Mouse (Mus musculus) liver, embryonic 13.5 days (tissue): Measurements from ENCODE around the gene Lrsam1. TPM values are rescaled to one million over a fixed set of nuclear protein-coding genes. Genes with fewer than 3 reads are reported as not detected.

Experiments
- ATAC-seq: fragments of 200-750 bp; cut with Nextera tagmentation; 2 replicates; pipeline ENCODE4 v1.8.0; 2017; ENCODE audit warnings: low read depth, mild to moderate bottlenecking, moderate number of reproducible peaks, moderate library complexity
- DNase-seq: peaks from one replicate; pipeline ENCODE4 v3.0.0; 2022
- H3K27ac ChIP-seq: fragments of 300-500 bp; sonication (generic); 2 replicates; pipeline ENCODE4 v1.5.1; 2015; ENCODE audit warnings: moderate library complexity, mild to moderate bottlenecking, inconsistent platforms
- H3K27me3 ChIP-seq: fragments of 300-500 bp; sonication (generic); 2 replicates; pipeline ENCODE4 v1.6.1; 2015; ENCODE audit warnings: mild to moderate bottlenecking, inconsistent platforms
- H3K36me3 ChIP-seq: fragments of 300-500 bp; sonication (generic); 2 replicates; pipeline ENCODE4 v1.6.1; 2015; ENCODE audit warnings: mild to moderate bottlenecking, inconsistent platforms
- H3K4me1 ChIP-seq: fragments of 300-500 bp; sonication (generic); replicated peaks from 2 replicates; pipeline ENCODE4 v1.6.1; 2015; ENCODE audit warnings: inconsistent platforms
- H3K4me2 ChIP-seq: fragments of 300-500 bp; sonication (generic); 2 replicates; pipeline ENCODE4 v1.6.1; 2015; ENCODE audit warnings: inconsistent platforms, mild to moderate bottlenecking, moderate library complexity
- H3K4me3 ChIP-seq: fragments of 300-500 bp; sonication (generic); replicated peaks from 2 replicates; pipeline ENCODE4 v1.5.1; 2015; ENCODE audit warnings: mild to moderate bottlenecking, inconsistent platforms
- H3K9ac ChIP-seq: fragments of 300-500 bp; sonication (generic); 2 replicates; pipeline ENCODE4 v1.6.1; 2015; ENCODE audit warnings: mild to moderate bottlenecking, inconsistent platforms
- H3K9me3 ChIP-seq: fragments of 300-500 bp; sonication (generic); replicated peaks from 2 replicates; pipeline ENCODE4 v1.6.1; 2016; ENCODE audit warnings: inconsistent platforms
- WGBS: fragments of 180-500 bp; shearing (Covaris S2); methylation state at CpG from one replicate; pipeline ENCODE4 v1.1.7; 2015; ENCODE audit not compliant: insufficient replicate concordance; 5-methylcytosine and 5-hydroxymethylcytosine counted together
- polyA plus RNA-seq: library from polyadenylated mRNA; unstranded; fragments of >200 nt; fragmentation: Nextera tagmentation; extraction: Ambion mirVana; gene quantifications from 2 replicates; pipeline ENCODE4 v1.2.1, GENCODE M21; 2015

Gene Lrsam1
- polyA plus RNA-seq, 1 experiment from 2014 or later, result 2.0 TPM

- no peak overlapping the region for H3K9ac ChIP-seq
- H3K27me3 ChIP-seq, result no peaks in the 10 kb centered on the region
- no peak overlapping the region for H3K4me3 ChIP-seq
- H3K4me2 ChIP-seq, result 0 out of 2 replicates have a peak overlapping the region, but pooled peaks have one; percentile 3
- H3K27ac ChIP-seq, result no peak overlapping the region
- 34% methylated on average over 9 of the region's 9 CpGs for WGBS
- peaks cover 76% of the 10 kb centered on the region for H3K4me1 ChIP-seq
- H3K9me3 ChIP-seq, result no peaks in the 10 kb centered on the region
- H3K36me3 ChIP-seq, result no peaks in the 10 kb centered on the region
- DNase-seq (no peak), ATAC-seq (no peak)
These were observed 70.1 kb downstream of the Lrsam1 start for GRCm38 (mm10) chr2:32891278-32891677.

GRCm38 (mm10) chr2:32890280-32890679, 71.1 kb downstream of the Lrsam1 start:
- Histone ChIP-seq H3K36me3 (no peaks in the 10 kb centered on the region), H3K4me2 (no peak overlapping the region), H3K27ac (no peak overlapping the region), H3K4me3 (no peak overlapping the region), H3K9ac (no peak overlapping the region), H3K4me1 (peaks cover 66% of the 10 kb centered on the region), H3K9me3 (no peaks in the 10 kb centered on the region), H3K27me3 (no peaks in the 10 kb centered on the region)
- no peak for DNase-seq
- no peak for ATAC-seq
- WGBS, result 32% methylated on average over 3 of the region's 3 CpGs

- DNase-seq, result no peak
- H3K27ac ChIP-seq, result 0 out of 2 replicates have a peak overlapping the region, but pooled peaks have one; percentile 60
- WGBS, result 30% methylated on average over 3 of the region's 3 CpGs
- H3K4me2 ChIP-seq, result no peak overlapping the region
- H3K27me3 ChIP-seq, result no peaks in the 10 kb centered on the region
- no peak overlapping the region for H3K4me3 ChIP-seq
- H3K4me1 ChIP-seq, result peaks cover 65% of the 10 kb centered on the region
- H3K9me3 ChIP-seq, result no peaks in the 10 kb centered on the region
- H3K9ac ChIP-seq, result no peak overlapping the region
- H3K36me3 ChIP-seq, result no peaks in the 10 kb centered on the region
- no peak for ATAC-seq
These were observed 72.9 kb downstream of the Lrsam1 start for GRCm38 (mm10) chr2:32888551-32888950.

- Histone ChIP-seq H3K9me3 (no peaks in the 10 kb centered on the region), H3K27ac (peak overlapping the region; percentile 60), H3K36me3 (no peaks in the 10 kb centered on the region), H3K27me3 (no peaks in the 10 kb centered on the region), H3K9ac (no peak overlapping the region), H3K4me3 (no peak overlapping the region), H3K4me1 (peaks cover 62% of the 10 kb centered on the region), H3K4me2 (no peak overlapping the region)
- DNase-seq, result no peak
- WGBS, result 29% methylated on average over 9 of the region's 9 CpGs
- ATAC-seq, result no peak
These were observed 73.4 kb downstream of the Lrsam1 start for GRCm38 (mm10) chr2:32888029-32888428.

GRCm38 (mm10) chr2:32884745-32885144, 76.7 kb downstream of the Lrsam1 start:
- Histone ChIP-seq H3K9ac (no peak overlapping the region), H3K9me3 (no peaks in the 10 kb centered on the region), H3K36me3 (no peaks in the 10 kb centered on the region), H3K4me1 (peaks cover 66% of the 10 kb centered on the region), H3K4me2 (no peak overlapping the region), H3K27me3 (no peaks in the 10 kb centered on the region), H3K27ac (no peak overlapping the region), H3K4me3 (no peak overlapping the region)
- WGBS, result 15% methylated on average over 7 of the region's 7 CpGs
- no peak for ATAC-seq
- DNase-seq, result no peak

- H3K4me3 ChIP-seq, result no peak overlapping the region
- no peaks in the 10 kb centered on the region for H3K36me3 ChIP-seq
- H3K9me3 ChIP-seq, result no peaks in the 10 kb centered on the region
- peak overlapping the region; percentile 19; the same call in 1 of the 2 replicates for H3K4me2 ChIP-seq
- no peaks in the 10 kb centered on the region; the same call in 1 of the 2 replicates for H3K27me3 ChIP-seq
- WGBS, result 18% methylated on average over 14 of the region's 21 CpGs
- no peak overlapping the region for H3K9ac ChIP-seq
- no peak for ATAC-seq
- H3K4me1 ChIP-seq, result peaks cover 71% of the 10 kb centered on the region
- peak overlapping the region; percentile 68; the same call in 1 of the 2 replicates for H3K27ac ChIP-seq
- DNase-seq, result no peak
These were observed 79.0 kb downstream of the Lrsam1 start for GRCm38 (mm10) chr2:32882283-32883043.

GRCm38 (mm10) chr2:32881723-32882122, 79.7 kb downstream of the Lrsam1 start:
- H3K4me2 ChIP-seq, result no peak overlapping the region
- H3K27me3 ChIP-seq, result peaks cover under 1% of the 10 kb centered on the region
- DNase-seq (no peak), ATAC-seq (peak; percentile 21; the same call in 1 of the 2 replicates)
- no peak overlapping the region for H3K9ac ChIP-seq
- H3K36me3 ChIP-seq, result no peaks in the 10 kb centered on the region
- no peak overlapping the region for H3K4me3 ChIP-seq
- H3K9me3 ChIP-seq, result no peaks in the 10 kb centered on the region
- H3K27ac ChIP-seq, result peak overlapping the region; percentile 68
- 14% methylated on average over 3 of the region's 3 CpGs for WGBS
- H3K4me1 ChIP-seq, result peaks cover 79% of the 10 kb centered on the region

GRCm38 (mm10) chr2:32881054-32881453, 80.4 kb downstream of the Lrsam1 start:
- 67% methylated on average over 6 of the region's 6 CpGs for WGBS
- no peaks in the 10 kb centered on the region for H3K36me3 ChIP-seq
- H3K27ac ChIP-seq, result peak overlapping the region; percentile 68
- ATAC-seq, result no peak
- DNase-seq, result no peak
- no peak overlapping the region for H3K9ac ChIP-seq
- no peaks in the 10 kb centered on the region for H3K9me3 ChIP-seq
- H3K4me2 ChIP-seq, result no peak overlapping the region
- peaks cover 5% of the 10 kb centered on the region for H3K27me3 ChIP-seq
- H3K4me3 ChIP-seq, result no peak overlapping the region
- H3K4me1 ChIP-seq, result peaks cover 85% of the 10 kb centered on the region

- DNase-seq (no peak), ATAC-seq (no peak)
- no peak overlapping the region for H3K4me2 ChIP-seq
- no peaks in the 10 kb centered on the region for H3K36me3 ChIP-seq
- H3K27me3 ChIP-seq, result peaks cover 16% of the 10 kb centered on the region
- H3K9ac ChIP-seq, result no peak overlapping the region
- no peak overlapping the region for H3K27ac ChIP-seq
- H3K4me1 ChIP-seq, result peaks cover 92% of the 10 kb centered on the region
- WGBS, result 60% methylated on average over 5 of the region's 5 CpGs
- H3K4me3 ChIP-seq, result no peak overlapping the region
- no peaks in the 10 kb centered on the region for H3K9me3 ChIP-seq
These were observed 81.8 kb downstream of the Lrsam1 start for GRCm38 (mm10) chr2:32879593-32879992.

GRCm38 (mm10) chr2:32878396-32878795, 83.0 kb downstream of the Lrsam1 start:
- H3K4me3 ChIP-seq, result no peak overlapping the region
- peak overlapping the region; percentile 91; the same call in 1 of the 2 replicates for H3K4me2 ChIP-seq
- DNase-seq, result no peak
- no peaks in the 10 kb centered on the region for H3K36me3 ChIP-seq
- no peak overlapping the region for H3K27ac ChIP-seq
- ATAC-seq, result no peak
- no peaks in the 10 kb centered on the region for H3K9me3 ChIP-seq
- H3K4me1 ChIP-seq, result peaks cover 84% of the 10 kb centered on the region
- H3K9ac ChIP-seq, result no peak overlapping the region
- peaks cover 22% of the 10 kb centered on the region for H3K27me3 ChIP-seq
- 62% methylated on average over 3 of the region's 3 CpGs for WGBS

GRCm38 (mm10) chr2:32877761-32878393, 83.5 kb downstream of the Lrsam1 start:
- peaks cover 80% of the 10 kb centered on the region for H3K4me1 ChIP-seq
- no peak overlapping the region for H3K9ac ChIP-seq
- H3K4me3 ChIP-seq, result peak overlapping the region; percentile 68
- peaks cover 22% of the 10 kb centered on the region for H3K27me3 ChIP-seq
- H3K9me3 ChIP-seq, result no peaks in the 10 kb centered on the region
- 56% methylated on average over 6 of the region's 6 CpGs for WGBS
- H3K36me3 ChIP-seq, result no peaks in the 10 kb centered on the region
- DNase-seq (no peak), ATAC-seq (no peak)
- no peak overlapping the region for H3K27ac ChIP-seq
- H3K4me2 ChIP-seq, result peak overlapping the region; percentile 91
